Mouse (Mus musculus) monocyte, adult 2 months (primary cell): ENCODE data around the gene Arf3.

Experiments used
- DNase-seq, 2 experiments: peaks; one replicate each; pipeline ENCODE4 v3.0.0; 2022; ENCODE audit warnings: low spot score in 2 of 2, low read depth in 1 of 2

Arf3 gene

DNA sequence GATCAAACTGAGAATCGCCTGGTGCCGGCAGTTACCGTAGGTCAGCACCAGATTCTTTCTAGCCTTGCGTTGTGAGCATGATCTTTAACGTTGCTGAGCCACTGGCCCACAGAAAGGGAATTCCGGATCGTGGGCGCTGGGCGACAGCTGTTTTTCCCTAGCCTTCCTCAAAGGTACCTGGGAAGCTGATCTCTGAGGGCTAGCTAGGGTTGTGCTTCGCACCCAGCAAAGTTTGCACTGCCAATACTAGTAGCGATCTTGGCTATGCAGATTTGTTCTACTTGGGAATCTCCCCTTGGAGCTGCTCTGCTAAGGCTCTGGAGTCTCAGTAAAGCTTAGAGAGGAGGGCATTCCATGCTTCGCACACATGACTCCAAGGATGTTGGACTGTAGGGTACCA lies 28.2 kb upstream of the Arf3 start:
- DNase-seq: no peak

DNA sequence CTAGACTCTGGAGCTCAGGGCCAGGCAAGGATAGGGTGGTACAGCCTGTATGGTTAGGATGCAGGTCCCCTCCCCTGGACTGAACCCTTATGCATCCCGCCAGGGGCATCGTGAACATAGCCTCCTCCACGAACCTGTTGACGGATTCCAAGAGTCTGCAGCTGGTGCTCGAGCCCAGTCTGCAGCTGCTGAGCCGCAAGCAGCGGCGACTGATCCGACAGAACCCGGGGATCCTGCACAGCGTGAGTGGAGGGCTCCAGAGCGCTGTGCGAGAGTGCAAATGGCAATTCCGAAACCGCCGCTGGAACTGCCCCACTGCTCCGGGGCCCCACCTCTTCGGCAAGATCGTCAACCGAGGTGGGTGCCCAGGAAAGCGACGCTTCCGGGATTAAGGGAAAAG lies 27.7 kb upstream of the Arf3 start:
- DNase-seq: no peak

DNA sequence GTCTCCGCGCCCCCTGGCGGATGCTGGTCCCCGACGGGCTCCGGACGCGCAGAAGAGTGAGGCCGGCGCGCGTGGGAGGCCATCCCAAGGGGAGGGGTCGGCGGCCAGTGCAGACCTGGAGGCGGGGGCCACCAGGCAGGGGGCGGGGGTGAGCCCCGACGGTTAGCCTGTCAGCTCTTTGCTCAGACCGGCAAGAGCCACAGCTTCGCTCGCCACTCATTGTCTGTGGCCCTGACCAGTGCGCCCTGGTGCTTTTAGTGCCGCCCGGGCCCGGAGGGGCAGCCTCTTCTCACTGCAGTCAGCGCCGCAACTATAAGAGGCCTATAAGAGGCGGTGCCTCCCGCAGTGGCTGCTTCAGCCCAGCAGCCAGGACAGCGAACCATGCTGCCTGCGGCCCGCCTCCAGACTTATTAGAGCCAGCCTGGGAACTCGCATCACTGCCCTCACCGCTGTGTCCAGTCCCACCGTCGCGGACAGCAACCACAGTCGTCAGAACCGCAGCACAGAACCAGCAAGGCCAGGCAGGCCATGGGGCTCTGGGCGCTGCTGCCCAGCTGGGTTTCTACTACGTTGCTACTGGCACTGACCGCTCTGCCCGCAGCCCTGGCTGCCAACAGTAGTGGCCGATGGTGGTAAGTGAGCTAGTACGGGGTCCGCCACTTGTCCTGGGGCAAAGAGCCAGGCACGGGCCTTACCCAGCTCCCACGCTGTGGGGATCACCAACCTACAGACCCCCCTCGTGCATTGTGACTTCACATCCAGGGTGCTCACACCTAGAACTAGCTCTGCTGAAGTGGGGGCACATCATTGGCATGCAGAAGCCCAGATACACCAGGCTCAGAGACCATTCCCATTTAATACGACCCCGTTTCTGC lies 26.9 kb upstream of the Arf3 start, which contains the start of gene Wnt1:
Gene Wnt1, plus strand, starts transcription at position 197 of the 875 bp plus-strand sequence.
- no peak for DNase-seq

DNA sequence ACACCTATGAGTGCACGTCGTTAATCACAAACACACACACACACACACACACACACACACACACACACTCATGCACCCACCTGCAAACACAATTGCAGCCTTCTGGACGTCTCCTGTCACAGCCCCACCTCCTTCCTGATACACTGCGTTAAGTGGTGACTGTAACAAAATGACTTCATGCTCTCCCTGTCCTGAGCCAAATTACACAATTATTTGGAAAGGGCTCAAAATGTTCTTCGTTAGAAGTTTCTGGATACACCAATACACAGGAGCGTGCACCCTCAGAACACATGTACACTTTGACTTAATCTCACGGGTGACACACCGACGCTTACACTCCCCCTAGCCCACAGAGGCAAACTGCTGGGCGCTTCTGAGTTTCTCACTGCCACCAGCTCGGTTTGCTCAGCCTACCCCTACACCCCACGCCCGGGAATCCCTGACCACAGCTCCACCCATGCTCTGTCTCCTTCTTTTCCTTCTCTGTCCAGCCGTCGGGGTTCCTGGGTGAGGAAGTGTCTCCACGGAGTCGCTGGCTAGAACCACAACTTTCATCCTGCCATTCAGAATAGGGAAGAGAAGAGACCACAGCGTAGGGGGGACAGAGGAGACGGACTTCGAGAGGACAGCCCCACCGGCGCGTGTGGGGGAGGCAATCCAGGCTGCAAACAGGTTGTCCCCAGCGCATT lies 26.1 kb upstream of the Arf3 start:
- DNase-seq: no peak

DNA sequence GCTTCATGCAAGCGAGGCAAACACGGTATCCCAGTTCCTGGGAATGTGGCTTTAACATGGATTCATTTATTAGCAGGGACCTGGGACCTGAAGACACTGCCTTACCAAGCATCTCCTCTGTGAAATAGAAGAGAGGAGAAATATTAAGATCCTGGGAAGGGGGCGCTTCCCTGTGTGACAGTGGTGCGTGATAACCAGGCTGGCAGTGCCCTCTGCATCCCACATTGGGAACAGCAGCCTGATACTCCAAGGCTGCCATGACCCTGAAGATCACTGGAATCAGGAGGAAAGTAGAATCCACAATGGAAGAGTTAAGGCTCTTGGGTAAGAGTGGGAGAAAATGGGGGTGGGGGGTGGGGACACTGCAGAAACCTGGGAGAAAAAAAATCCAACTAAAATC lies 24.9 kb upstream of the Arf3 start:
- DNase-seq: no peak

DNA sequence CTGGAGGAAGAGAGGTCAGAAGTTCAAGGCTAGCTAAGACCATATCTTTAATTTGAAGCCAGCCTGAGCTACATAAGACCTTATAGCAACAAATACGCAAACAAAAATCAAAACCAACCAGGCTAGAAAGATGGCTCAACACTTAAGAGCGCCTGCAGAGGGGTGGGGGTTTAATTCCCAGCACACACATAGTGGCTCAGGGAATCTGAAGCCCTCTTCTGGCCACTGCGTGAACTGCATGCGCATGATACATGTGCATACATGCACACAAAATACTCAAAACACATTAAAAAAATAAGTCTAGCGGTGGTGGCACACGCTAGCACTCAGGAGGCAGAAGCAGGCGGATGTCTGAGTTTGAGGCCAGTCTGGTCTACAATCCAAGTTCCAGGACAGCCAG lies 22.7 kb upstream of the Arf3 start:
- no peak for DNase-seq

DNA sequence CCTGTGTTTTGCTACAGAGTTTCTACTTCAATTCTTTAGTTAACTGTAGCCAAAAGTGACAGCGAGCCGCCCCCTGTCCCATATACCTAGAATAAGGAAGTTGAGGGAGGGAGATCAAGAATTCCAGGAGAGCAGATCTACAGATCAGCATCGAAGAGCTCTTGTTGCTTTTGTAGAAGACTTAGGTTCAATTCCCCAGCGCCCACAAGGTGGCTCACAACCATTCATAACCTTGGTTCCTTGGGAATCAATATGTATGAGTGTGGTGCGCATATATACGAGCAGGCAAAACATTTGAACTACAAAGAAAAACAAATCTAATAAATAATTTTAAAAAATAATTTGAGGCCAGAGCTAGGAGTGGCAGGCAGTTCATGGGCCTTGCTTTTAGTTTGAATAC lies 18.2 kb upstream of the Arf3 start:
- DNase-seq: no peak

DNA sequence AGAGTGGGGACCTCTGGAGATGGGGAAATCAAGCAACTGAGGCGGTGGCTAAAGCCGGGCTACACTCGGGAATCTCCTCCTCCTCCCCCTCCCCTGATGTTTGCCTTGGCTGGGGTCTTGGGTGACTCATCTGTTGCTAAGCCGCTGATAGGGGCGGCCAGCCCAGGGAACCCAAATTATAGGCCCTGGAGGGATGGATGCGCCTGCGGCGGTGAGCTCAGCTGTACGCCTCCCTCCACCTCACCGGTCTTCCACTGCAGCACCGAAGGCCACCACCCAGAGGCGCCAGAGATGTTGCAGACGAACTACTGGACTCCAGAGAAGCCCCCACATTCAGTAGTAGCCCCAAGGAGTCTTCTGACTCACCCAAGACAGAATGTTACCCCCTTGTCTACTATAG lies 17.6 kb upstream of the Arf3 start:
- no peak for DNase-seq

DNA sequence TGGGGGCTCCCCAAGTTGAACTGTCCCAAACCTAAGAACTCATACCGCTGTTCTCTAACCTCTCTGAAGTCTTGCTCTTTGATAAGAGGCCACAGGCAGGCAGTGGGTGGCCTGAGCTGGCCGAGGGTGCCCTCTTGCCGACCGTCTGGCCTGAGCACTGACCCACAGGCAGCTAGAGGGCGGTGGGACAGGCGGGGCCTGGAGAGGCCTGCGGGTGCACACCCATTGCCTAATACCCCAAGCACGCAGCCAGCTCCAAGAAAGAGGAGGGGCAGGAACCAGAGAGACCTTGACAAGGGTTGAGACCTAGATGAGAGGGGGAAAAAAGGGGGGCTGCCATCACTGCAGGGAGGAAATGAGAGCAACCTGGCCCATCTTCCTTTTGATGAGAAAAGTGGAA lies 17.1 kb upstream of the Arf3 start:
- DNase-seq: no peak

DNA sequence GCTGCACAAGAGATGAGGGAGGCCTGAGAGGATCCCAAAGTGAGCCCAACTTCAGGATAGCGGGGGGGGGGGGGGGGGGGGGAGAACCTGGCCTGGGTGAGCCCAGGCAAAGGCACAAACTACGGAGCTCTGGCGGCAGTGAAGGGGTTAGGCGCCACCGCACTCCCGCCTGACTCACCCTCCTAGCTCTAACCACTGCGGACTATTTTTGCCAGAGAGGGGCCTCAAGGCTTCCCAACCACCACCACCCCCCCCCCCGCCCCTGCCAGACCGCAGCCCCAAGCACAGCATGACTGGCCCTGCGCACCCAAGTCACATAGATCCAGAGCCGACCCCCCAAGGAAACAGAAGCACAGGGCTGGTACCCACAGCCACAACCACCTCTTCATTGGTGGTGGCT lies 15.8 kb upstream of the Arf3 start:
- no peak for DNase-seq

DNA sequence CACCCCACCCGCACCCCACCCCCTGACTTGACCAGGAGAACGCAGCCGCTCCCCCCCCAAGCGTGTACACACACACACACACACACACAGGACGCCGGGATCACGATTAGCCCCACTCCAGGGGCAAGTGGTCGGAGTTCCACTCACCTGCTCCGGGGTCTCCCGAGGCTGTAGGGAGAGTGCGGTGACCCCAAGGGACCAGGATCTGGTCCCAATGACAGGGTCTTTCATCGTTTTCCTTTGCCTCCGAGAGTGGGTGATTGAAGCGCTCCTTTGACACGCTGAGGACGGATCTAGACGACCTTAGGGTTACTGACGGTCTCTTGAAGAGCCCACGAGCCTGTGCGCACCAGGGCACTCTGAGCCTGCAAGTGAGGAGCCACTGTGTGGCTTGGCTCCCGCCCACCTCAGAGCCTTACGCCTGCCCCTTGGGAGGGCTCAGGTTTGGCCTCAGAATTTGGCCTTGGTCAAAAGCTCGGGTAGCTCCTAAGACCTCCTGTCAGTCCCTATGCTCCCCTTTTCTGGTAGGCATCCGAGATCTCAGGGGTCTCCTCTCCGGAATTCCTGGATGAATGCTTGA lies 15.3 kb upstream of the Arf3 start:
- no peak for DNase-seq

DNA sequence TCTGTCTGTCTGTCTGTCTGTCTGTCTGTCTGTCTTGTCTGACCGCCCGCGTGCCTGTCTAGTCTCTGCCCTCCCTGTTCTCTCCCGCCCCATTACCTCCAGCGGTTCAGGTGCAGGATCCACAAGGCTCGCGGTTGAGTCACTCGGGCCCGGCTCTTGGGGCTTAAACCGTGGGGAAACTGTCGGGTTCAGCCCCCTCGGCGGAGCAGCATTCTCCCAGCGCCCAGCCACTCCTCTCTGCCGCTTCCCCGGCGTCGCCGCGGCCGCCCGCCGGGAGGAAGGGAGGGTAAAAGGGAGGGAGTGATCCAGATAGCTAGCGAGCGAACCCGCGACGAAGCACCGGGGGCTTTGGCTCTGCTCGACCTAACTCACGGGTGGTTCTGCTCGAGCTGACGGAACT lies 14.7 kb upstream of the Arf3 start, which contains the start of gene Wnt10b:
Gene Wnt10b, minus strand, starts transcription at position 389 of the 400 bp plus-strand sequence.
- DNase-seq: no peak

DNA sequence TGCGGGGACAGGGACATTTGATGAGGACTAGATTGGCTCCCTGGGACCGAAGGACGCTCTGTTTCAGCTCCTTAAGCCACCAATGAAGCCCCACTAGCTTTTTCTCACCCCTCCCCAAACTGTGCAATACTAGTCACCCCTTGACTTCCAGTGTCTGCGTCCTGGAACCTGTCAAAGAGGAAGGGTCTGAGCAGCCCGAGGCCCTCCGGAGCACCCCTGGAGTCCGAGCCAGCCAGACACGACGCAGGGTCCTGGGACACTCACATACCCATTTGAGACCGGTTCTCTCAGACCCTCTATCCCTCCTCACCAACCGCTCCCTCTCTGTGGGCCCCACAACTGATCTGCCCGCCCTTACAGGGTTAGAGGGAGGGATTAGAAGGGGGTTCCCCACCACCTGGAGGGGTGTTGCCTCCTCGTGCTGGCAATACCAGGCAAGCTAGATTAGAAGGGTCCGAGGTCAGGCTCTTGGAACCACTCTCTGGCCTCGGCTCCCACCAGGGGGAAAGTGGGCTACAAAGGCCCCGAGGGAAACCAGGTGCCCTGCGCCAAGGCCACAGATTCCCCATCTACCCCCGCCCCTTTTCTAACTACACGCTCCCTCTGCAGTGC lies 14.1 kb upstream of the Arf3 start:
- no peak for DNase-seq

DNA sequence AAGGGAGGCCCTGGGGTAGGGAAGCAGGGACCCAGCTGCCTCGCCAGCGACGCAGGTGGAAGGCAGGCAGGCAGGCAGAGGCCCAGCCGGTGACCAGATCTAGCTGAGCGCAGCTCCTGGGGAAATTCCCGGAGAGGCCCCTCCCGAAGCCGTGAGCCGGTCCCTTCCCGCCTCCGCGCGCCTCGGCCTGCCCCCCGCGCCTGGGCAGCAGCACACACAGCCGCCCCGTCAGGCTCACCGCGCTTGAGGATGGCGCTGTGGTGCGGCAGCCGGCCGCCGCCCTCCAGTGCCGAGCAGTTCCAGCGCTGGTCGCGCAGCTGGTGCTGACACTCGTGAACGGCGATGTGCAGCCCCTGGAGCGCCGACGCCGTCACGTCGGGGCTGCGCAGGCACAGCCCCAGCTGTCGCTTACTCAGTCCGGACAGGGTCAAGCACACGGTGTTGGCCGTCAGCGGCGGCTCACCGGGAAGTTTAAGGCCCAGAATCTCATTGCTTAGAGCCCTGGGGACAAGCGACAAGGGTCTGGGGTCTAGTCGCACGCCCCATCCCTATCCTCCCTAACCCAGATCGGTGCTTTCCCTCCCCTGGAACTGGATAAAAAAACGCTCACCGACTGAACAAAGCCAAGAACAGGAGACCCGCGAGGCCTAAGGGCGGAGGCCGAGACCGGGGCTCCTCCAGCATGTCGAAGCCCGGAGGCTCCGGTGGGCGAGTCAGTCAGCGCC lies 13.4 kb upstream of the Arf3 start:
- DNase-seq: no peak

DNA sequence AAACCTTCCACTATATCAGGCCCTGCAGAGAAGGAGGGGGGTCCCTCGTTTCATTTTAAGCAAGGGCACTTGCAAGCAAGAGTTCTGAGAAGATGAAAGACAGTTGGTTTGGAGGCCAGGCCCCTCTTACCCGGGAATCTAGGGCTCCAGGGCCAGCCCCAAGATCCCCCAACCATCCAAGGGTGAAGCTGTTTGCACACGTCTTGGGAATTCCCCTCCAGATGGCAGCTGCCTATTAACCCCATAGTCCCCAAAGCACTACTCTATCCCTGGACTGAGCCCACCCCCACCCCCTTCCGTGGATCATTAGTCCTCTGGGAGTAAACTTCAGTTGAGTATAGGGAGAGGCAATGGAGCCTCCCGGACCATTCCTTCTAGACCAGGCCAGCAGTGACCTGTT lies 12.5 kb upstream of the Arf3 start:
- no peak for DNase-seq

DNA sequence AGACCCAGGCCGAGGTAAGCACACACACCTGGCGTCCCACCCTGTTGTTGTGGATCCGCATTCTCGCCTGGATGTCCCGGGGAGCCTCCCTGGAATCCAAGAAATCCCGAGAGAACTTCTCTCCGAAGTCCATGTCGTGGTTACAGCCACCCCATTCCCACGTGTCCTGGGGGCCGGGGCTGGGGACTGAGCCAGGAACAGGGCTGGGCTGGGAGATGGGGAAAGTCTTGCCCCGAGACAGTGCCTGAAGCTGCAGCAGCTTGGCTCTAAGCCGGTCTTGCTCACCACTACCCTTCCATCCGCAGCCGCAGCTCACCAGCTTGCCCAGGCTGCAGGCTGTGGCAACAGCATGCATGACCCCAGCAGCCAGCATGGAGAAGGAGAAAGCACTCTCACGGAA lies 11.1 kb upstream of the Arf3 start:
- DNase-seq: no peak

DNA sequence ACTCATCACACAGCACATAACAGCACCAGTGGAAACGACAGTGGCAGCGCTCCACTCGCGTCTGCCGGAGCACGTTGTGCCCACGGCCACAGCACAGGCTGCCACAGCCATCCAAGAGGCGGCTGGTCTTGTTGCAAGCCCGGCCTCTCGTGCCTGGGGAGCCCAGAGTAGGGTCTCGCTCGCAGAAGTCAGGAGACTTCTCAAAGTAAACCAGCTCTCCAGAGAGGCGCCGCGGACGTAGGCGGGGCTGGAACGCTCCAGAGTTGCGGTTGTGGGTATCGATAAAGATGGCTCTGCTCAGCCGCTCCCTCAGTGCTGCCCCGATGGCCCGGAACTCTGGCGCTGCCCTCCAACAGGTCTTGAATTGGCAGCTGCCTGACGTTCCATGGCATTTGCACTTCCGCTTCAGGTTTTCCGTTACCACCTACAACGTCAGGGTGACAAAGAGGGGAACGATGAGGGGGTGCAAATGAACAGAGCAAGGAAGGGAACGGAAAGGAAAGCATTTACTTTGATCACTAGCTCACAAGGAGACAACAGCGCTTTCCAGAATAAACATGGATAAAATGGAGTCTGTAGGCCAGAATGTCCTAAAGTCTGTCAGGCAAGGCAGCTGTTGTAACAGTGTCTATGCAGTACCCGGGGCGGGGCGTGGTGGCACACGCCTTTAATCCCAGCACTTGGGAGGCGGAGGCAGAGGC lies 9.6 kb upstream of the Arf3 start:
- DNase-seq: no peak

DNA sequence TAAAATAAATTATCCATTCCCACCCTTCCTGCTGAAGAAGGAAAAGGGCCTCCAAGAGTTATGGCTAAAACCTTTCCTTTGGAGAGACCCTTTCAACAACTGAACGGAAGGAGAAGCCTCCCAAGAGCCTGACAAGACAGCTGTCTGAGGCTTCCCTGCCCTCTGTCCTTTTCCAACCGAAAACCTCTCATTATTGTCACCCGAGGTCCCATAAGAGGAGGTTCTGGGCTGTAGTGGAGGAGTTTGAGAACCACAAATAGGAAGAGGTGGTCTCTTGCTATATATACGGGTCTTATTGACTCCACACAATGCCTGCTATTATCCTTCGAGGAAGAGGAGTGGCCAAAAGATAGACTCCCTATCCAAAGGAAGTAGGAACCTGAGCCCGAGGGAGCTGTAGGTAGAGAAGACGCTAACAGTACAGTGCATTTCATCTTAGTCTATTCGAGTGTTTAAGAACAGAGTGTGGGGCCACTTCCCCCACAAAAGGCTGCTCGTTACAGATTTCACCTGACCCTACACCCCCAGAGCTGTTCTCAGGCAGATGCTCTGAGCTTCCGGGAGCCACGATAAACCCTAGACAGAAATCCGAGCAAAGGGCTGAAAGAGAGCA lies 8.9 kb upstream of the Arf3 start:
- DNase-seq: no peak

DNA sequence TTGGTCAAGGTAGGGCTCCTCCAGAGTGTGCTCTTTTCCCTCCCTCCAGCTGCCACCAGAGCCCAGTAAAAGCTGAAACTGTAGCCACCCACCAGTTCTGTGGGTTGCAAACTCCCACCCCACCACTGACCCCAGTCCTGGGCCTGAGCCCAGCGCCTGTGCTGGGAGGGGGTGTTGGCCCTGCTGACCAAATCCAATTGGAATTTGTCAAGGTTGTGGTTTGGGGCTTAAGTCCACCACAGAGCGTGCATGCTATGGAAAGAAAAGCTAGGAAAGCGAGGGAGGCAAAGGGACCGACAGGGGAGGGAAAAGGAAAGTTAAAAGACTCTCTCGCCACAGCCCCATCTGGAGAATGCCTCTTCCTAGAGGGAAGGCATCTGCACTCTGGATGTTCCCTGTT lies 5.2 kb upstream of the Arf3 start:
- DNase-seq: no peak

DNA sequence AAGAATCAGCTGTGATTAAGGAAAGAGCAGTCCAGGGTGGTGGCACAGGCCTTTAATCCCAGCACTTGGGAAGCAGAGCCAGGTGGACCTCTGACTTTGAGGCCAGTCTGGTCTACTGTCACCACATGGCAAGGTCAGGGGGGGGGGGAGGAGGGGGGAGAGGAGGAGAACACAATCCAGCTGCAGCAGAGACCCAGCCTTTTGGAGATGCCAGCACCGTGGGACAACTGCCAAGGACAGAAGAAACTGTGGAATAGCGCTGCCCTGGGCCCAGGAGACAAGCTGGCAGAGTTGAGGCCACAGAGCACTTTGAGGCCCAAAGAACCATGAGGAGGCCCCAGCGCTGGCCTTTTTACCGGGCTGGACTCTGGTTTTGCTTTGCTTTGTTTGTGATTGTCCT lies 2.9 kb upstream of the Arf3 start:
- DNase-seq: no peak
